Mouse (Mus musculus) hindbrain, embryonic 14.5 days (tissue): ENCODE results near the gene Hoxd12. TPM values are rescaled to one million over a fixed set of nuclear protein-coding genes. Genes with fewer than 3 reads are reported as not detected.

Experiments used
- microRNA counts: library from miRNA; unstranded; fragments of <30 nt; microRNA quantifications from one replicate; lab custom pipeline; 2016
- microRNA-seq: library from miRNA; unstranded; fragments of <30 nt; microRNA quantifications from one replicate; pipeline ENCODE4, GENCODE M21; 2016
- polyA plus RNA-seq: library from polyadenylated mRNA; unstranded; fragments of >200 nt; fragmentation: Nextera tagmentation; extraction: Ambion mirVana; gene quantifications from 2 replicates; pipeline ENCODE4 v1.2.1, GENCODE M21; 2014

The Hoxd12 gene
- polyA plus RNA-seq, 1 experiment from 2014 or later: not detected

MicroRNAs encoded within 50 kb of the gene (microRNA counts, 519-probe panel; counts per million panel counts)
- microRNA mmu-miR-10b (lab: Ali Mortazavi, UCI): 6,384 counts per million, percentile 86 among the panel's probes with 10 or more counts

Small RNA genes within 50 kb of the gene (microRNA-seq; reads per million reads assigned to microRNA genes)
- gene Gm44463: not detected
- 60,088 reads per million, percentile 100 among the genes with 10 or more reads in this experiment for gene Mir10b

Other genes with a start within 250 kb of the Hoxd12 start
- 50.6 and 51.7 TPM in 2 replicates for gene Lnpk, start 95.6 kb upstream of the Hoxd12 start, polyA plus RNA-seq
- gene Evx2, start 15.5 kb upstream of the Hoxd12 start, polyA plus RNA-seq: 1.3 and 1.4 TPM in 2 replicates
- 0.08 TPM in 1 of 2 replicates, not detected in the other for gene Hoxd13, start 6.7 kb upstream of the Hoxd12 start, polyA plus RNA-seq
- gene Hoxd11, start 4.5 kb downstream of the Hoxd12 start, polyA plus RNA-seq: not detected in 2 replicates
- not detected in 2 replicates for gene Hoxd10, start 16.9 kb downstream of the Hoxd12 start, polyA plus RNA-seq
- gene Hoxd9, start 22.7 kb downstream of the Hoxd12 start, polyA plus RNA-seq: 0.09 TPM in 1 of 2 replicates, not detected in the other
- 2.1 and 3.3 TPM in 2 replicates for gene Hoxd8, start 29.6 kb downstream of the Hoxd12 start, polyA plus RNA-seq
- 44.9 and 55.1 TPM in 2 replicates for gene Hoxd3, start 36.9 kb downstream of the Hoxd12 start, polyA plus RNA-seq
- 3.1 and 4.3 TPM in 2 replicates for gene Hoxd4, start 36.9 kb downstream of the Hoxd12 start, polyA plus RNA-seq
- gene Gm28230, start 51.7 kb downstream of the Hoxd12 start, polyA plus RNA-seq: 0.82 and 1.3 TPM in 2 replicates
- gene Hoxd1, start 88.0 kb downstream of the Hoxd12 start, polyA plus RNA-seq: 0.64 and 0.76 TPM in 2 replicates
- 181 and 188 TPM in 2 replicates for gene Mtx2, start 150.8 kb downstream of the Hoxd12 start, polyA plus RNA-seq